Mouse (Mus musculus): ENCODE measurements around the gene Vps13c. TPM values are rescaled to one million over a fixed set of nuclear protein-coding genes. Genes with fewer than 3 reads are reported as not detected.

Vps13c gene
- 10 to 100 TPM; 64.9 to 71.7 TPM for total RNA-seq (2021)
- long read RNA-seq, experiment 1, partial matches to known transcripts, result 1 of 3 reads
- long read RNA-seq, experiment 1, other reads (novel, unspliced or antisense), result 2 of 3 reads
- long read RNA-seq, experiment 2, partial matches to known transcripts, result 1 of 1 reads
- long read RNA-seq, experiment 2, other reads (novel, unspliced or antisense), result 0 of 1 reads

DNA sequence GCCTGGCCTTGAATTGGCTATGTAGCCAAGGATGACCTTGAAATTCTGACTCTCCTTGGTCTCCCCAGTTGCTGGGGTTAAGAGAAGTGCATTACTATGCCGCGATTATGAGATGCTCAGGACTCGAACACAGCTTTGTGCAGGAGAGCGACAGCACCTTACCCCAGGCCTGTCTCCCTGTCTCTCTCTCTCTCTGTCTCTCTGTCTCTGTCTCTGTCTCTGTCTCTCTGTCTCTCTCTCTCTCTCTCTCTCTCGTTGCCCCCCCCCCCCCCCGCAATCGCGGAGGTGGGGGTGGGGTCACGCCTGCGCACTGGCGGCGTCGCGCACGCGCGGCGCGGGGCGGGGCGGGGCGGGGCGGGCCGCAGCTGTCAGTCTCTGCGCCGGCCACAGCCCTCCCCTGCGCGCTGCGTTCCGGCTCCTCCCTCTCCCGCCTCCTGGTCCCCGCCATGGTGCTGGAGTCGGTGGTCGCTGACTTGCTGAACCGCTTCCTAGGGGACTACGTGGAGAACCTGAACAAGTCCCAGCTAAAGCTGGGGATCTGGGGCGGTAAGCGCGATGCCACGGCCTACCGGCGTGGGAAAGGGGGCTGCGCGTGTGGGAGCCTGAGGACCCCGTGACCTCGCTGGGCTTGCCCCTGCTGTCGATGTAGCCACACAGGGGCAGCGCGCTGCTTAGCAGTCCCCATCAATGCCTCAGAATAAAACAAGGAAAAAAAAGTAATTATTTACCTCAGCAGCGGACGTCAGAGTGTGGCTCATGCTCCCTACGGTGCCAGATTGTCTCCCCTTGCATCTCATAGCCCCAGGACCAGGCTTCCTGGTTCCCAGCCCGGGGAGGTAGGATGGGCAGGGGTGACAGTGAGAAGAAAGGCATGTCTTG lies at the start of gene Vps13c:
Gene Vps13c (plus strand): TSS at position 416 of the 879 bp plus-strand sequence.
- peak; percentile 80 to 82 for DNase-seq (ENCODE audit: low spot score in 2 of 2)

DNA sequence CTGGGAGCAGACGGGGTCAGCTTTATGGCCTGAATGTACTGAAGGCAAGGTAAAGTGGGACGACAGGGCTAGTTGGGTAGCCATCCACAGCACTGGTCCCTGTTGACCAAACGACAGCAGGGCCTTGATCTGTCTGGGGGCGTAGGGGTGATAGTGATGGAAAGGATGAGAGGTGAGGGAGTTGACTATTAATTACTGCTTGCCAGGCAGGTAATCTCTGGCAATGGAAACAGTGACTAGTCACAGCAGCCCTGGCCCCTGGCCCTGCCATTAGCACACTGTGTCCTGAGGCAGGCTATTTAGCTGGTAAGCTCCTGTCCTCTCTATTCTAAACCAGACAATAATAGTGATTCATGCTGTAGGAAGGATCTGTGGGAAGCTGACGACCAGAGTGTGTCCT lies 47.8 kb upstream of the Vps13c start:
- DNase-seq (ENCODE audit: low spot score in 2 of 2), result no peak

DNA sequence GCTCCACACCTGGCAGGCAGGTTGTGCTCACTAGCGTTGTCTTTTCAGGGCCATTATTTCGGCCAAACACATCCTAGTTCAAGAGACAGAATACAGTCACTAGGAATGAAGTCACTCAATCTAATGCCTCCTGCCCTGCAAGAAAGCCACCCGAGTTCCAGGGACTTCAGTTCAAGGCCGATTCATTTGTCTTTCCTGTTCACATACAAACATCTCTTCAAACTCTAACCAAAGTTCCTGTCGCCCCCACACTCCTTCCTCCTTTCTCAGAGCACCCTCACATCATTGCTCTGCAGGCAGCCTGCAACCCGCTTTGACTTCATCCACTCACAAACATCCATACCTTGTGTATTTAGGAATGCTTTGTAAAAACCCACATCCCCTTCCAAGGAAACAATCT lies 46.7 kb upstream of the Vps13c start:
- DNase-seq (ENCODE audit: low spot score in 2 of 2), result no peak

DNA sequence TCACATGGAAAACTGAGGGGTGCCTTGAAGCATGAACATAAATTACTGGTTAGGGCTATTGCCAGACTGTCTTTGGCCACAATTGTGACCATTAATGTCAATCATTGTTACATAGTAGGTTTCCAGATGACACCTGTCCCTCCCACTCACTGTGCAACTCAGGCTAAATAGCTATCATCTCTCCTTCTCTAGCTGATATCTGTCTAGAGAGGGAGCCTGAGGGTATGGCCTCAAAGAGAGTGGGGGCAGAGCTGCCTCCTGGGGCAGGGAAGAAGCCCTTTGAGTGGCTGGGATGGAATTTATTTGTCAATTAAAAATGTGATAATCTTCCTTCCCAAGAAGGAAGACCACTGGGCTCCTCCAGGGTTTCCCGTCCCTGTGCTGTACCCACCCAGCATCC lies 46.0 kb upstream of the Vps13c start:
- no peak for DNase-seq (ENCODE audit: low spot score in 2 of 2)

DNA sequence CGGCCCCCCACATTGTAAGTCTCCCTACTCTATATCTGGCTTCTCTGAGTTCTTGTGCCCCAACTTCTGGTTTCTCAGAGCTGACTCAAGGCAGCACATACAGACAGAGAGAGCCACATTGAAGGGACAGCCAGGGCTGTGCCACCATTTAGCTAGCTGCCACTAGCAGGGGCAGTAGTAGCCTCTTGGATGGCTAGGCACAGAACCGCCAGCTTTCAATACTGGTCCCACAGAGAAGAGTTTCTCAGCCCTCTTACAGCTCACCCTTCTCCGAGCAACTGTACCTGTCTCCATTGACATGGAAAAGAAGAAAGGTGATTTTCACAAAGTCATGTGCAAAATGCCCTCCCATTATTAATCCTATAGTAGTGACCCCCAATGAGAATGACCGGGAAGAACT lies 45.5 kb upstream of the Vps13c start:
- DNase-seq (ENCODE audit: low spot score in 2 of 2), result no peak

DNA sequence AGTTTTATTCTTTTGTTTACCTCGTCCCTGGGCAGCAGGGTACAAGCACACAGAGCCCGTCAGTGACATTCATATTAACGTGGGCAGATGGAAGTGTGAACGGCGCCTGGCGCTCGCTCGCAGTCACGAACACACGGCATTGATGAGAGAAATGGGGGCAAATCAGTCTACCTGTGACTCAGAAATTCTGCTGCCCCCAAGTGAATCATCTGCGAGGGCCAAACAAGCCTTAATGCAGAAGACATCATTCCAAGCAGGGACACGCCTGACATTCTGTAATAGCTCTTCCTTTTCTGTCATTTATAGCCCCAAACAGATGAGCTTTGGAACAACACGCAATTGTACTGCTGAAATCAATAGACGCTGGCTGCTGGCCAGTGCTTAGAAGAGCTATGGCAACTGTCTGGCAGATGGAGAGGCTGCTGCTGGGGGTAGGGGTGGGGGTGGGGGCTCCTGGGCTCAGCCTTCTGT lies 45.0 kb upstream of the Vps13c start:
- DNase-seq (ENCODE audit: low spot score in 2 of 2), result peak; percentile 81 to 83

DNA sequence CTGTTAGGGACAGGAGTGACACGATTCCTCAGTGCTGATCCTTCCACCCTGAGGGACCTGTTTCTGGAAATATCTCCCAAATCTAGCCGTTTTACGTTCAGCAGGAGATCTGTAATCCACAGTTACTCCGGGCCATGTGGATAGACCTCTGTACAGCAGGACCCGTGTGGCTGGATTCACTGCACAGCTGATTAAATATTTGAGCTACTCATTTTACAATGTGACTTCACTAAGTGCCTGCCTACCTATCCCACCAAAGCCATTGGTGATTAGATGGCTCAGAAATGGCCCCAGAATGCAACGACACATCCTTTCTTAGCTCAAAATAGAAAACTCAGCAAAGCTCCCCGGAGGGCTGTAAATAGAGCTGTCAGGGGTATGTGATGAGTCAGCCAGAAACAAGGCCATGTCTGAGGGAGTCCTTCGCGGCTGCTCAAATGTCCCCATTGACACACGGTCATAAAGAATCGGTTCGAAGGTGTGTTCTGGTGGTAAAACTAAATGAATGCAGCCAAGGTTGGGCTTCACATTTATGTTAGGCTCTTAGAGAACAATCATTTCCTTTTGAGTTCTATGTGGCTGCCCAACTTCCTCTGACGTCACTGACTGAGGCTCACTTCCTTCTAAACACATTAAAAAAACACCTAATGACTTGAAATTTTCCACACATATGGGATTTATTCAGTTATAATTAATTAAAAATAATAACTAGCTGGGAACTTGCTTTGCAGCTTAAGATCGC lies 40.9 kb upstream of the Vps13c start:
- DNase-seq (ENCODE audit: low spot score in 2 of 2), result no peak

DNA sequence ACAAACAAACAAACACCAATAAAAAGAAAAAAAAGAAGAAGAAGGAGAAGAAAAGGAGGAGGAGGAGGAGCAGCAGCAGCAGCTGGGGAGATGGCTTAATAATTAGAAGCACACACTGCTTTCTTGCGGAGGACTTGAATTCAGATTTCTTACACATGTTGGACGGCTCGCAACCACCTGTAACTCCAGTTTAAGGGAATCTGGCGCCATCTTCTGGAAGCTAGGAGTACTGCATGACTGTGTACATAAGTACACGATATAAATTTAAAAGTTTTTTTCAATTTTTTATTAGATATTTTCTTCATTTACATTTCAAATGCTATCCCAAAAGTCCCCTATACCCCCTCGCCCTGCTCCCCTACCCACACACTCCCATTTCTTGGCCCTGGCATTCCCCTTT lies 38.0 kb upstream of the Vps13c start:
- DNase-seq (ENCODE audit: low spot score in 2 of 2), result peak in 1 of 2 experiments; percentile 41

DNA sequence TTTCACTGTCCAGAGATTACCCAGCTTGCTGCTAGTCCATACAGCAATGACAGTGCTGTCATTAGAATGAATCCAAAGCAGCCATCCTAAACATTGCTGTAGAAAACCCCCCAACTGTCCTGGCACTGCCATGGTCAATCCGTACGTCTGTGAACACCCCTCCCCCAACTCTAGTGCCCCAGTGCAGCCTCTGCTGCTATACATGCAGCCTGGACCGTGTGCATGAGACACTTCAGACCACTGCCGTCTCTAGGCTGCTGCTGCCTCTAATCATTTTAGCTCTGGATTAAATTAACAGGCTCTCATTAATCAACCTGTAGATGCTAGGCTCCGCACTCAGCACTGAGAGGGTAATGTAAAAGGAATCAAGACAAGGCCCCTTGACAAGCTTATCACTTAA lies 33.2 kb upstream of the Vps13c start:
- no peak for DNase-seq (ENCODE audit: low spot score in 2 of 2)

DNA sequence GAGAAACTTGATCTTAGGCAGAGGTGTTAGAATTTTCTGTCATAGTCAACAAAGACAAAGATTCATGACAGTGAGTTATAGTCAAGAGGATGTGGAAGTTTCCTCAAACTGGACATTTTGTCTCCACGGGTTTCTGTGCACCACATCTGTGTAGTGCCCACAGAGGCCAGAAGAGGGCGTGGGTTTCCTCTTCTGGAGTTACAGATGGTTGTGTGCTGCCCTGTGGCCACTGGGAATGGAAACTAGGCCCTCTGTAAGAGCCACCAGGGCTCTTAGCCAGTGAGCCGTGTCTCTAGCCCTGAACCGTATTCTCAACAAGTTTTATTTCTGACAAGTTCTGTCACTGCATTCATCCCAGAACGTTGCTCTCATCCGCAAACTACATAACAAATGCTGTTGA lies 29.7 kb upstream of the Vps13c start:
- no peak for DNase-seq (ENCODE audit: low spot score in 2 of 2)

DNA sequence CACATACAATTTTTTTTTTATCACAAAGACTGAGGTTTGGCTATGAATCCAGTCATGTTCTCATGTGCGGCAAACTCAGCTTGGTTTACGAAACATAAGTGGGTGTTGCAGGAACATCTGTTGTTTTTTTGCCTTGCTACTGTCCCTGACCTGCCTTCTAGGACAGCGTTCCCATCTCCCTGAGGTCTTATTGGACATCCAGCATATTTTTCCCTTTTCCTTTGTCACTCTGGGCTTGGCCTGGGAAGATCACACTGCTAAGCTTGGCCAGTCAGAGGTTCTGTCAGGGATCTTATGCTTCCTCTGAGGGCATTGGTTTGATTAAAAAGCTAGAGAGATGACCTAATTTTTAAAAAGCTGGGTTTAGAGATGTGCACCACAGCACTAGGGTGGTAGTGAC lies 29.1 kb upstream of the Vps13c start:
- no peak for DNase-seq (ENCODE audit: low spot score in 2 of 2)

DNA sequence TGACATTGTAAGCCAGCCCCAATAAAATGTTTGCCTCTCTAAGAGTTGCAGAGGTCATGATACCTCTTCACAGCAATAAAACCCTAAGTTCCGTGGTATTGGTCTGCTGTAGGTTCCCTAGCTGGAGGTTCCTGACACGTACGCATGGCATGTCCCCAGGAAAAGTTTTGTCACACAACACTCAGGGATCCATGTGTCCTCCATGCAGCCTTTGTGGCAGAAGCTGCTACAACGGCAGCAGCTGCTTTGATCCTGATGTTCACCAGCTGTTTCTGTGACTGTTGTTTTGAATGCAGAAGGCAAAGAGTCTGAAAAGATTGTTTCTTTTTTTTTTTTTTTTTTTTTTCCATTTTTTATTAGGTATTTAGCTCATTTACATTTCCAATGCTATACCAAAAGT lies 27.0 kb upstream of the Vps13c start:
- DNase-seq (ENCODE audit: low spot score in 2 of 2), result no peak

DNA sequence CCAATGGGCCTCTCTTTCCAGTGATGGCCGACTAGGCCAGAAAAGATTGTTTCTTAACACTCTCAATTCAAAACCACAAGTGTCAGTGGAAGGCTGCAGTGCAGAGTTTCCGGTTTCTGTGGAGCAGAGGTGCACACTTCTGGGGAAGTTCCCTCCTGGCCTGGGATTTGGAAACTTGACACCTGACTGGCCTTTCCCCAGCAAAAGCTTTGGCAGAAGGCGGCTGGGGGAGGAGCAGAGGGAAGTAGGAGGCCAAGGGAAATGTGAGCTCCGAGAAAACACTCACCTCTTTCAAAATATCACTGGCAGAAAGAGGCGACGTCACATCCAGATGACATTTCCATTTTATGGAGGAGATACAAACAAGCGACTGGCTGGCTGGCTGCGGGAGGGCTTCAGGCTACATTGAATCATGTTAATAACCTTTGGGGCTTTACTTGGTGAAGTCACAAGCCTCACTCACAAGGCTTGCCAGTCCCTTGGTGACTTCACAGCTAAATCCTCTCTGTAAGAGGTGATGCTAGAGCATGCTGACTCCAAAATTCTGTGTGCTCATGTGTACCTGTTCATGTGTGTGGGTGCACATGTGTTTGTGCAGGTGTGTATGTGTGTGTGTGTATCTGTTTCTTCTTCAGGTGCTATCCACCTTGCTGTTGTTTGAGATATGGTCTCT lies 26.4 kb upstream of the Vps13c start:
- DNase-seq (ENCODE audit: low spot score in 2 of 2), result no peak

DNA sequence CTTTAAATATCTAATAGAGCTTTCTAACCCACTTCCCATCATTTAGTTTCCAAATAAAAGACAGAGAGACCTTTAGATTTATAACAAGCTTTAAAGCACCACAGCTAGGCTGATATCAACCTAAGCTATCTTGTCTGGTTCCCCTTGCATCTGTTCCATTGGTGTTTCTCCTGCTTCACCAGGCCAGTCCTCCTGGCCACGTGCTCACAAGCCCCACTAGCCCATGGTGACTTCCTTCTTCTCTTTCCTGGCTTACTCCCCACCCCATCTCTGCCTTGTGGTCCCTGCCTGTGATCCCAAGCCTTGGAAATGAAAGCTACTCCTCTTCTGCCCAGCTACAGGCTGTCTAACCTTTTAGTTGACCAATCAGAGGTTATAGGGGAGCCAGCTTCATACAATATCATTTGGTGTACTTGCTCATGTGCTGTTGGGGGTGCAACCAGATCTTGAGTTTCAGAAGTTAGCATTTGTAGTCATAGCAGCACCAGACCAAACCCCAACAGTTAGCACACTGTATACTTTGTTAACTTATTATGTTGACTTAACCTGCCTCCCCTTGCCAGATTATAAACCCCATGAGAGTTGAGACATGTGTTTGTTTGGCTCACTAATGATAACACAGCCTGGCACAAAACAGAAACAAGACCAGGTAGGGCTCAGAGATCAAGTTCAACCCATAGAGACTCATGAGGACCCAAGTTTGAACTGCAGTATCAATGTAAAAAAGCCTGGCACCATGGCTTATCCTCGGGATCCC lies 23.8 kb upstream of the Vps13c start:
- no peak for DNase-seq (ENCODE audit: low spot score in 2 of 2)

DNA sequence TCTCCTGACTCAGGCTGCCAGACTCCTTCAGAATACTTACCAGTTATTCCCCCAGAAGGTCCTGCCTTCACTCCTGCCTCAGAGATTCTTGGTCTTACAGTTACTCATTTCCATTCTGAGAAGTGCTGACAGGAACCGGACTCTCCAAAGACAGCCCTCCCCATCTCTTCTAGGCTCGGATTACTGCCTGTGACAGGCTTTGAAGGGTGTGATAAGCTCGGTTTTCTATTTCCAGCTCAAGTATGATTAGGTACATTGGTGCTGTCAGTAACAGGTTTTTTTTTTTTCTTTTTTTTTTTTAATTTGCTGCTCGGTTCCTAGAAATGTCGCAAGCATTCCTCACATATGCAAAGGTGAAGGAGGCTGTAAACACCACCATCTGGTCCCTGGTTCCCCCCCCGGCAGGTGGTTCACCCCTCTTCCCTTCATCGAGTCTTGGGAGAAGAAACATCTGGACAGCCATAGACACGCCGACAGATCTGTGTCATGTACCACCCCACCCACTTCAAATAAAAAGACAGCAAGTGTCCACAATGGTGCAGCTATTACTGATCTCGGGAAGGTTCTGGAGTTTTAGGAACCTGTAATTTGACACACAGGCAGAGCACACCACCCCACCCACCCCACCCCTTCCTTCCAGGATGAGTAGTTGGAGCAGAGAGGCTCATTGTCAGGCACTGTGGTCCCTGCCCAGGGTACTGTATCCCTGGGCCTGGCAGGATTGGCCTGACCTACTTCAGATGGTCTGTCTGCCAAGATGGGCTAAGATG lies 22.1 kb upstream of the Vps13c start:
- no peak for DNase-seq (ENCODE audit: low spot score in 2 of 2)

DNA sequence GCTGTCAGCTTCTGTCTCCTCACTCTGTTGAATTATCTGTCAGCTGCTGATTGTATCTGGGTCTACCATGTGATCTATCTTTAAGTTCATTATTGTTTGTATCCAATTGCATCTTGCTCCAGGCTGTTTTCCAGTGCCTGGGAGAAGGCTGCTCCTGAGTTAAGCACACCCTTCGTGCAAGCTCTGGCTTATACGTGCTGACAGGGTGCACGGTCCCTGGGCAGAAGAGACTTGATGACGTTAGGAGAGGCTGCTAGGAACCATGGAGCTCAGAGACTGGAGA lies 21.6 kb upstream of the Vps13c start:
- no peak for DNase-seq (ENCODE audit: low spot score in 2 of 2)

DNA sequence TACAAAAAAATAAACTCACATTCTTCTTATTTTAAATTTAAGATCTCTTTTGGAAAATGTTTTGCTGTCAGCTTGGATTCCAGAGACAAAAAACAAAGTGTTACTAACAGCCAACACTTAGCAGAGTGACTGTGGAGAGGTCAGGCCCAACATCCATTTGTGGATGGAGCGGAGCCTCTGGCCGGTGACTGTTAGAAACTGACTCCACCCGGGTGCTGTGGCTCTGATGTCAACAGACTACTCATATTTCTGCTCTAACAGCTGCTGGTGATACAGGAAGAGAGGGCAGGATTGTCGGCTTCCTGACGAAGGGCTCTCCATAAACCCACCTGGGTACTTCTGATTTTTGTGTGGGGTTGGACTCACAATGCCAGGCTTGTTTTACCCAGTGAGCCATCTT lies 17.1 kb upstream of the Vps13c start:
- no peak for DNase-seq (ENCODE audit: low spot score in 2 of 2)

DNA sequence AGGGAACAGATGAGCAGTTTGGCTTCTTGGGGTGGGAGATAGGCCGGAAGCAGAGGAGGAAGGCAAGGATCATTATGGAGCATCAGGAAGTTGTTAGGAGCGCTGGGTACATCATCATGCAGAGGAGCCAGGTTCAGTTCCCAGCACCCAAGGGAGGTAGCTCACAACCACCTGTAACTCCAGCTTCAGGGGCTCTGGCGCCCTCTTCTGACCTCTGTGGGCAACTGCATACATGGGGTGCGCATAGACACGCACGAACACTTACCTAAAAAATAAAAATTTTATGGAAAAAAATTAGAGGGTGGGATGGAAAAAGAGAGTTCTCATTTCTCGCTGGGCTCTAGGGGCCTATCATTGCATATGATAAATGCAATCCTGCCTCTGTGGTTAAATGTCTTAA lies 14.7 kb upstream of the Vps13c start:
- no peak for DNase-seq (ENCODE audit: low spot score in 2 of 2)

DNA sequence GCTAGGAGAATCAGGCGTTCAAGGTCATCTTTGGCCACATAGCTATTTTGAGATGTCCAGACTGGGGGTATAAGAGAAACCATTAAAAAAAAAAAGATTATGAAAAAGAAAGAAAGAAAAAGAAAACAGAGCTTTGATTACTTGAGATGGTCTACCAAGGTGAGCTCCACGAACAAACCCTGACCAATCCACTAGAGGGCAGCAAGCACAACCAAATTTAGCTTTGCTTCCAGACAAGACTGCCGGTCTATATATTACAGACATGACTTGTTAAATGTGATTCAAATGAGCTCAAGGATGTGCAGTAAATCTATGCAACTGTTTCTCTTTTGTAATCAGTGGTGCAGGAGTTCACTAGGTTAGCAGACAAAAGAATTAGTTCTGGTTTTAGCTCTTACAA lies 12.0 kb upstream of the Vps13c start:
- DNase-seq (ENCODE audit: low spot score in 2 of 2), result peak in 1 of 2 experiments; percentile 74

Data from layer of hippocampus, postnatal 14 days (tissue).